Mouse (Mus musculus) embryonic facial prominence, embryonic 10.5 days (tissue): Measurements from ENCODE around the gene Sh3d19. TPM values are rescaled to one million over a fixed set of nuclear protein-coding genes. Genes with fewer than 3 reads are reported as not detected.
"Not testable (repeated sequence)": the region's sequence is repeated elsewhere in the genome, so short reads cannot be mapped to it uniquely, and the experiment has no call there.

Source experiments
- DNase-seq: peaks from one replicate; pipeline ENCODE4 v3.0.0-alpha.2; 2017; ENCODE audit warnings: low spot score
- H3K27ac ChIP-seq: fragments of 300-500 bp; sonication (generic); replicated peaks from 2 replicates; pipeline ENCODE4 v1.5.1; 2016; ENCODE audit warnings: mild to moderate bottlenecking
- H3K27me3 ChIP-seq: fragments of 300-500 bp; sonication (generic); replicated peaks from 2 replicates; pipeline ENCODE4 v1.6.1; 2016; ENCODE audit warnings: low read depth, mild to moderate bottlenecking; ENCODE audit not compliant: poor library complexity, severe bottlenecking
- H3K36me3 ChIP-seq: fragments of 300-500 bp; sonication (generic); replicated peaks from 2 replicates; pipeline ENCODE4 v1.6.1; 2016; ENCODE audit warnings: mild to moderate bottlenecking, moderate library complexity
- H3K4me1 ChIP-seq: fragments of 300-500 bp; sonication (generic); 2 replicates; pipeline ENCODE4 v1.6.1; 2016
- H3K4me3 ChIP-seq: fragments of 300-500 bp; sonication (generic); 2 replicates; pipeline ENCODE4 v1.5.1; 2016; ENCODE audit warnings: mild to moderate bottlenecking, moderate library complexity
- H3K9me3 ChIP-seq: fragments of 300-500 bp; sonication (generic); 2 replicates; pipeline ENCODE4 v1.6.1; 2016; ENCODE audit warnings: mild to moderate bottlenecking
- WGBS: fragments of 180-500 bp; shearing (Covaris S2); methylation state at CpG from one replicate; pipeline ENCODE4 v1.1.7; 2016; 5-methylcytosine and 5-hydroxymethylcytosine counted together
- polyA plus RNA-seq: library from polyadenylated mRNA; unstranded; fragments of >200 nt; fragmentation: Nextera tagmentation; extraction: Ambion mirVana; gene quantifications from 2 replicates; pipeline ENCODE4 v1.2.1, GENCODE M21; 2016

Gene Sh3d19
- polyA plus RNA-seq, 1 experiment from 2014 or later, result 14.9 TPM

DNA sequence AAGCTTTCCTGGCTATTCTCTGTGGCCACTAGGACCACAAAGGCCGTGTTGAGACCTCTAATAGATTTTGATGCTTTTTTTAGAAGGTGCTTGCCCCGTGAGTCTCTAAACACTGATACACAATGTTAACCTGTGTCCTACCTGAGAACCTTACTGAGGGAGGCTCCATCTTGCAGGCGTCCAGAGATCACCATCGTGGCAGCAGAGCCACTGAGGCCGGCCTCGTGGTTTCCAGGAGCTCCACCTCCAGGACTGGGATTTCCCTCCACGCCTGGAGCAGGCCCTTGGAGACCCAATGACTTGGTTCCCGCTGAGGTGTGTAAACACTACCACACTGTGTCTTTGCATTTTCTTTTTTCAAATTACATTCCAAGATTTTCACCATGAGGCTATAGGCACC, 112.1 kb downstream of the Sh3d19 start:
- no peak overlapping the region for H3K27ac ChIP-seq
- no peaks in the 10 kb centered on the region for H3K27me3 ChIP-seq
- peaks cover 23% of the 10 kb centered on the region for H3K36me3 ChIP-seq
- 93% methylated on average over 8 of the region's 8 CpGs for WGBS
- DNase-seq, result no peak
- no peak overlapping the region for H3K4me3 ChIP-seq
- no peaks in the 10 kb centered on the region for H3K4me1 ChIP-seq
- no peaks in the 10 kb centered on the region for H3K9me3 ChIP-seq

DNA sequence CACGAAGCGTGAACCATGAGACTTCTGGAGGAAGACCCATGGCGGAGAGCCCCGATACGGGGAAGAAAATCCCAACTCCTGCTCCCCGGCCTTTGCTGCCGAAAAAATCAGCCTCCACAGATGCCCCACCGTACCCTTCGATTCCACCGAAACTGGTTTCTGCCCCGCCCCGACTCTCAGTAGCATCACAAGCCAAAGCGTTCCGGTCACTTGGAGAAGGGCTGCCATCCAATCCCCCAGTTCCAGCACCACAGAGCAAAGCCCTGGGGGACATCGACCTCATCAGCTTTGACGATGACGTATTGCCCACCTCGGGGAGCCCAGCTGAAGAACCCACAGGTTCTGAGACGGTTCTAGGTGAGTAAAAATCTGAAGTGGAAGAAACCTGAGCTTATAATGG, 114.1 kb downstream of the Sh3d19 start:
- H3K4me1 ChIP-seq, result no peaks in the 10 kb centered on the region
- H3K9me3 ChIP-seq, result no peaks in the 10 kb centered on the region
- H3K27me3 ChIP-seq, result no peaks in the 10 kb centered on the region
- DNase-seq, result no peak
- no peak overlapping the region for H3K4me3 ChIP-seq
- H3K36me3 ChIP-seq, result peaks cover 26% of the 10 kb centered on the region
- WGBS, result 93% methylated on average over 19 of the region's 19 CpGs
- no peak overlapping the region for H3K27ac ChIP-seq

GRCm38 (mm10) chr3:86087872-86088271, 117.0 kb downstream of the Sh3d19 start:
- Histone ChIP-seq H3K27ac (no peak overlapping the region; the same call in 1 of the 2 replicates), H3K27me3 (no peaks in the 10 kb centered on the region), H3K4me3 (no peak overlapping the region), H3K36me3 (peaks cover 23% of the 10 kb centered on the region), H3K4me1 (peaks cover 14% of the 10 kb centered on the region; the same call in 1 of the 2 replicates), H3K9me3 (no peaks in the 10 kb centered on the region)
- DNase-seq, result no peak
- 81% methylated on average over 3 of the region's 3 CpGs for WGBS

GRCm38 (mm10) chr3:86093213-86093845, 122.4 kb downstream of the Sh3d19 start:
- Histone ChIP-seq H3K27ac (peak overlapping the region; percentile 79), H3K27me3 (no peaks in the 10 kb centered on the region), H3K4me3 (no peak overlapping the region), H3K36me3 (0 out of 2 replicates have a peak, but pooled peaks cover 4% of the 10 kb centered on the region), H3K9me3 (no peaks in the 10 kb centered on the region), H3K4me1 (peaks cover 30% of the 10 kb centered on the region)
- 35% methylated on average over 6 of the region's 6 CpGs for WGBS
- DNase-seq, result no peak

GRCm38 (mm10) chr3:86093907-86094306, 123.0 kb downstream of the Sh3d19 start:
- peak overlapping the region; percentile 79 for H3K27ac ChIP-seq
- peaks cover 30% of the 10 kb centered on the region for H3K4me1 ChIP-seq
- no peak for DNase-seq
- 0 out of 2 replicates have a peak, but pooled peaks cover 4% of the 10 kb centered on the region for H3K36me3 ChIP-seq
- H3K4me3 ChIP-seq, result no peak overlapping the region
- no peaks in the 10 kb centered on the region for H3K9me3 ChIP-seq
- WGBS, result 75% methylated on average over 5 of the region's 5 CpGs
- no peaks in the 10 kb centered on the region for H3K27me3 ChIP-seq

GRCm38 (mm10) chr3:86101956-86102355, 131.0 kb downstream of the Sh3d19 start:
- H3K27ac ChIP-seq, result no peak overlapping the region
- WGBS, result 88% methylated on average over 6 of the region's 6 CpGs
- DNase-seq, result no peak
- H3K36me3 ChIP-seq, result peaks cover 6% of the 10 kb centered on the region; the same call in 1 of the 2 replicates
- H3K27me3 ChIP-seq, result no peaks in the 10 kb centered on the region
- 0 out of 2 replicates have a peak, but pooled peaks cover 2% of the 10 kb centered on the region for H3K4me1 ChIP-seq
- H3K9me3 ChIP-seq, result no peaks in the 10 kb centered on the region
- H3K4me3 ChIP-seq, result no peak overlapping the region

DNA sequence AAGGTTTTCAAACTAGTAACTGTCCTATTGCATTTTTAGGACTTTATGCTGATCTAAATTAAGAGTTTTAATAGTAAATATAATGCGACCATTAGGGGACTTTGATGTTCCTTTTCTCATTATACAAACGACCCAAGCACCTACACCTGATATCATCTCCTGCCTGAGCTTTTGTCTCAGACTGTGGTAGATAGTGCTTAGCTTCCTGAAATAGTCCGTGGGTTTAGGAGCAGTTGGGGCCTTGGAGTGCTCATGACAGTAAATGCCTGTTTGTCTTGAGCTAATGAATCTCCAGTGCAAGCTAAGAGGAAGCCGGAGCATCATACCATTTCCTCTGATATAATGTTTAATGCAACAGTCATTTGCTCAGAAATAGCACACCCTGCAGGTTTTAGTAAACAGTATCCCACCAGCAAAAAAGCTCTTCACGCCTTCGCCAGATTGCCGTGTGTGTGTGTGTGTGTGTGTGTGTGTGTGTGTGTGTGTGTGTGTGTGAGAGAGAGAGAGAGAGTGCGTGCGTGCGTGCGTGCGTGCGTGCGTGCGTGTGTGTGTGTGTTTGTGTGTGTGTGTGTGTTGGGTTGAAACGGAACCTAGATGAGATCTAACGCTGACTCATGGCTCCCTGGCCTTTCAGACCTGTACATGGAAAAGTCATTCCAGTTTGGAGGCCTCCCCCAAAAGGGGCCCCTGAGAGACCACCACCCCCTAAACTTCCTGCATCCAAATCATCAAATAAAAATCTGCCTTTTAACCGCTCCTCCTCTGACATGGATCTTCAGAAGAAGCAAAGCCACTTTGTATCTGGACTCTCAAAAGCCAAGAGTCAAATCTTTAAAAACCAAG, 132.8 kb downstream of the Sh3d19 start:
- DNase-seq, result no peak
- Histone ChIP-seq H3K27me3 (no peaks in the 10 kb centered on the region), H3K36me3 (peaks cover 6% of the 10 kb centered on the region; the same call in 1 of the 2 replicates), H3K4me1 (0 out of 2 replicates have a peak, but pooled peaks cover 3% of the 10 kb centered on the region), H3K27ac (no peak overlapping the region), H3K4me3 (no peak overlapping the region), H3K9me3 (no peaks in the 10 kb centered on the region)
- 90% methylated on average over 18 of the region's 18 CpGs for WGBS

- not testable (repeated sequence) for H3K4me3 ChIP-seq, DNase-seq
- WGBS, result 93% methylated on average over 7 of the region's 7 CpGs
These were observed 133.5 kb downstream of the Sh3d19 start for GRCm38 (mm10) chr3:86104433-86104832.

DNA sequence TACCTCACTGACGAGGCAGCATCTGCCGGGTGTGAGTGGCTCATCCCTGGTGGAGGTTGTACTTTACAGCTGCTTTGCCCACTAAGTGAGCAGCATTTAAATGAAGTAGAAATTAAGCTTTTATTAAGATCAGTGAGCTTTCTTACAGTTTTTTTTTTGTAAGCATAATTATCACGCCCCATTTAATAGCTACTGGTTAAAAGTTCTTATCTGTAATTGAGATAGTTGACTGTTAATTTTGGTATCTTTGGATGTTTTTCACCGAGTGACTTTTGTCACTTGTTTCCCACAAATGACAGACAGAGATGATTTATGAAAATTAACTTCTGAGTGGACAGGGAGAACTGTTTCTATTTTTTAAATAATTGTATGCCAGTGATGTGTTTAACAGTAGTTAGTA, 134.0 kb downstream of the Sh3d19 start:
- WGBS, result 91% methylated on average over 4 of the region's 4 CpGs
- DNase-seq, result no peak
- peaks cover 6% of the 10 kb centered on the region; the same call in 1 of the 2 replicates for H3K36me3 ChIP-seq
- no peak overlapping the region for H3K27ac ChIP-seq
- no peaks in the 10 kb centered on the region for H3K27me3 ChIP-seq
- no peak overlapping the region for H3K4me3 ChIP-seq
- peaks cover 6% of the 10 kb centered on the region for H3K4me1 ChIP-seq
- H3K9me3 ChIP-seq, result no peaks in the 10 kb centered on the region

More at GRCm38 (mm10) chr3:86104433-86104832, 133.5 kb downstream of the Sh3d19 start:
- H3K9me3 ChIP-seq, H3K36me3 ChIP-seq, H3K4me1 ChIP-seq, H3K27me3 ChIP-seq, H3K27ac ChIP-seq: not testable (repeated sequence)

GRCm38 (mm10) chr3:86106086-86106632, 135.2 kb downstream of the Sh3d19 start:
- Histone ChIP-seq H3K27me3 (no peaks in the 10 kb centered on the region), H3K9me3 (no peaks in the 10 kb centered on the region), H3K27ac (no peak overlapping the region), H3K4me3 (no peak overlapping the region), H3K36me3 (peaks cover 6% of the 10 kb centered on the region; the same call in 1 of the 2 replicates), H3K4me1 (peaks cover 10% of the 10 kb centered on the region)
- no peak for DNase-seq
- WGBS, result 91% methylated on average over 8 of the region's 8 CpGs

GRCm38 (mm10) chr3:86107637-86108539, 137.0 kb downstream of the Sh3d19 start:
- no peak overlapping the region for H3K4me3 ChIP-seq
- DNase-seq, result no peak
- H3K9me3 ChIP-seq, result no peaks in the 10 kb centered on the region
- 70% methylated on average over 8 of the region's 8 CpGs for WGBS
- H3K27me3 ChIP-seq, result no peaks in the 10 kb centered on the region
- no peak overlapping the region; the same call in 1 of the 2 replicates for H3K27ac ChIP-seq
- peaks cover 10% of the 10 kb centered on the region for H3K4me1 ChIP-seq
- H3K36me3 ChIP-seq, result peaks cover under 1% of the 10 kb centered on the region; the same call in 1 of the 2 replicates

DNA sequence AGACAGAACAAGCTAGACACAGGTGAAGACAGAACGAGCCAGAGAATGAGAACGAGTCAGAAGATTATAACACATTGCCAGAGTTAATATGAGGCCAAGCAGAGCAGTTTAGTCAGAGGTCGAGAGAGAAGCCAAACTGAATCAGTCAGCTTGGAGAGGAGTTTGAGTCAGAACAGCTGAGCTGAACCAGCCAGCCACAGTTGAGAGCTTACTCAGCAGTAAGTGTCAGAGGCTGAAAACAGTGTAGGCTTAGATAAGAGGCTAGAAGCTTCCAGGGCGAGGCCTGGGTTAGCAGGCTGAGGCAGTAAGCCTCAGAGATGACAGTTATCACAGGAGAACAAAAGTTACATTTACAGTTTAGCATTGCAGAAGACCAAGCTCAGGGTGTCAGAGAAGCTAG, 137.7 kb downstream of the Sh3d19 start:
- Histone ChIP-seq H3K27ac (no peak overlapping the region), H3K27me3 (no peaks in the 10 kb centered on the region), H3K4me3 (no peak overlapping the region), H3K9me3 (no peaks in the 10 kb centered on the region), H3K4me1 (peaks cover 10% of the 10 kb centered on the region), H3K36me3 (peaks cover 4% of the 10 kb centered on the region; the same call in 1 of the 2 replicates)
- no peak for DNase-seq
- WGBS, result 90% methylated on average over 4 of the region's 4 CpGs
